Mouse (Mus musculus) forebrain, embryonic 16.5 days (tissue): ENCODE results near the gene Oaf. TPM values are rescaled to one million over a fixed set of nuclear protein-coding genes. Genes with fewer than 3 reads are reported as not detected.

Source experiments
- ATAC-seq: fragments of 200-750 bp; cut with Nextera tagmentation; 2 replicates; pipeline ENCODE4 v1.8.0; 2017; ENCODE audit warnings: mild to moderate bottlenecking, moderate library complexity
- H3K27ac ChIP-seq: fragments of 300-500 bp; sonication (generic); 2 replicates; pipeline ENCODE4 v1.5.1; 2014; ENCODE audit warnings: low read length, control low read depth
- H3K27me3 ChIP-seq: fragments of 300-500 bp; sonication (generic); replicated peaks from 2 replicates; pipeline ENCODE4 v1.6.1; 2014; ENCODE audit warnings: low read length; ENCODE audit not compliant: control insufficient read depth, insufficient read depth
- H3K36me3 ChIP-seq: fragments of 300-500 bp; sonication (generic); 2 replicates; pipeline ENCODE4 v1.6.1; 2014; ENCODE audit not compliant: control insufficient read depth, insufficient read depth
- H3K4me1 ChIP-seq: fragments of 300-500 bp; sonication (generic); replicated peaks from 2 replicates; pipeline ENCODE4 v1.6.1; 2014; ENCODE audit warnings: low read length; ENCODE audit not compliant: control insufficient read depth, insufficient read depth
- H3K4me2 ChIP-seq: fragments of 300-500 bp; sonication (generic); 2 replicates; pipeline ENCODE4 v1.6.1; 2014; ENCODE audit warnings: mild to moderate bottlenecking, low read length, control low read depth
- H3K4me3 ChIP-seq: fragments of 300-500 bp; sonication (generic); replicated peaks from 2 replicates; pipeline ENCODE4 v1.5.1; 2014; ENCODE audit warnings: mild to moderate bottlenecking, low read length, control low read depth
- H3K9ac ChIP-seq: fragments of 300-500 bp; sonication (generic); replicated peaks from 2 replicates; pipeline ENCODE4 v1.6.1; 2014; ENCODE audit warnings: low read depth, low read length, control low read depth
- H3K9me3 ChIP-seq: fragments of 300-500 bp; sonication (generic); 2 replicates; pipeline ENCODE4 v1.6.1; 2016; ENCODE audit warnings: low read length; ENCODE audit not compliant: control insufficient read depth
- WGBS: fragments of 180-500 bp; shearing (Covaris S2); extraction: QIAGEN DNeasy Blood & Tissue Kit; methylation state at CpG from one replicate; pipeline ENCODE4 v1.1.7; 2014; 5-methylcytosine and 5-hydroxymethylcytosine counted together
- polyA plus RNA-seq: library from polyadenylated mRNA; unstranded; fragments of >200 nt; fragmentation: Nextera tagmentation; extraction: Ambion mirVana; gene quantifications from 2 replicates; pipeline ENCODE4 v1.2.1, GENCODE M21; 2015

Gene Oaf
- polyA plus RNA-seq, 1 experiment from 2014 or later: 5.7 TPM

DNA sequence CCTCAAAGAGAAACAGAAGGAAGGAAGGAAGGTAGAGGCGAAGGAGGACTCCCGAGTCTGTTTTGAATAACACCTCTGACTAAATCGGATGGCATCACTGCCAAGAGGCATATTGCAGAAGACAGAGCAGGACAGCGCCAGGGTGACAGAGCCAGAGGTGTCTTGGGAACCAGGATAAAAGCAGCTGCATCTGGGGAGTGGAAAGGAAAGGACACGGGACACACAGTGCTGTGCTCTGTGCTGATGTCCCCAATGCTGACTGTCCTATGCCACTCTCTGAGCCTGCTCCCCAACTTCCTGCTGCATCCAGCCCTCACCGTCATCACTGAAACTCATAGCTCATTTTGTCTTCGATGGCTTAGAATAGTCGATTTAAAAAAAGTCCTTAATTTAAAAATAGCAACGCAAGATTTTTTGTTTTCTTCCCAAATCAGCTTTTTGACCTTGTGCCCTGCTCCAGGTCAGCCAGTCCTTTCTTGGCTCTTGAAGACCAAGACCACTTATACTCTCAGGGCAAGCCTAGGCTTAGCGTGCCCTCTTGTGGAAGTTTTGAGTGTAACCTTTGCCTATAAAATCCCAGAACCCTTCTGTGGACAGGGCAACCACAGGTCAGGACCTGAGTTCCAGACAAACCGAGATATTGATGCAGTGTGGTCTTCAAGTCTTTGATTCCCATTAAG is 28.8 kb downstream of the Oaf start:
- H3K27ac ChIP-seq: no peak overlapping the region
- no peak overlapping the region for H3K4me3 ChIP-seq
- H3K9ac ChIP-seq: no peak overlapping the region
- no peak overlapping the region for H3K4me2 ChIP-seq
- peaks cover 6% of the 10 kb centered on the region for H3K27me3 ChIP-seq
- no peak for ATAC-seq
- H3K9me3 ChIP-seq: no peaks in the 10 kb centered on the region
- no peaks in the 10 kb centered on the region for H3K36me3 ChIP-seq
- 30% methylated on average over 11 of the region's 11 CpGs for WGBS
- peaks cover 15% of the 10 kb centered on the region for H3K4me1 ChIP-seq

DNA sequence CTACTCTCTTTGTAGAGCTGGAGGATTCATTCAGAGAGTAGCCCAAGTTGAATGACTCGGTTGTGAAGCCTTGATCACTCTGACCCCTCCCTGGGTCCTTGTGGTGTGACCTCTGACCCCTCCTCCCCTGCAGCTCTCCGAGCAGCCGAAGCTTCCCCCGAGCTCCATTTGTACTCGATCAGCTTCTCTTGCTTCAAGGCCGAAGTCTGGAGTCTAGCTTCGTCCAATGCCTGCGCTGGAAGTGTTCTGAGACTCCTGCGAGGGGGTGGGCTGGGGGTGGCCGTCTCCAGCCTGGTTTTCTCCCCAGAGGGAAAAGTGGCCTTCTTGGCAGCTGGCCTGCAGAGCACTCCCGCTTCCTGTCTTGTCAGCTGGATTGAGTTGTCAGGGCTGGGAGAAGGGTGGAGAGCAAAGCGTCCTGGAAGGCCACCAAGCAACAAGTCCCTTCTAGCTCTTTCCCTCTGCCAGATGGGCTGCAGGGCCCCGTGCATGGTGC is 29.5 kb downstream of the Oaf start, which contains the start of gene Pou2f3:
TSS of gene Pou2f3 (minus strand) at position 180 of the 493 bp plus-strand sequence.
- whole genome bisulfite sequencing: 4% methylated on average over 13 of the region's 13 CpGs
- no peak within 1 kb of the TSS for H3K4me3 ChIP-seq
- no peak within 1 kb of the TSS for H3K9ac ChIP-seq
- H3K9me3 ChIP-seq: no peaks in the 10 kb centered on the region
- H3K27me3 ChIP-seq: peaks cover 13% of the 10 kb centered on the region
- no peak for ATAC-seq
- no peak within 1 kb of the TSS for H3K27ac ChIP-seq
- no peak within 1 kb of the TSS for H3K4me2 ChIP-seq
- no peaks in the 10 kb centered on the region for H3K36me3 ChIP-seq
- H3K4me1 ChIP-seq: peaks cover 22% of the 10 kb centered on the region

DNA sequence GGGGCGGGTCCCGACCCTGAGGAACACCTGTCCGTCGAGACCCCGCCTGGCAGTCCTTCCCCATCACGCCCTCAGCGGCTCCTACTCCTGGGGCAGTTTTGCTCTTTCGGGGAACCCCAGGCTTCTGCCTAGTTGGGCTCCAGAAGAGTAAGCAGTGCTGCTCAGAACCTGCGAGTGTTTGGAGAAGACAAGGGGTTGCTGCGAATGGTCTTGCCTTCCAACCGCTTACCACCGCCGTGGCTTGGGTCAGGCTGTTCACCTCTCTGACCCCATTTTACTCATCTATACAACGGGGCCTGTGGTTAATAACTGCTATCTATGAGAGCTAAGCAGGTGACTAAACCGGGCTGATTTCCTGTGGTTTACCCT is 33.7 kb downstream of the Oaf start:
- Histone ChIP-seq H3K27me3 (peaks cover 22% of the 10 kb centered on the region), H3K36me3 (no peaks in the 10 kb centered on the region), H3K27ac (no peak overlapping the region), H3K4me2 (peak overlapping the region; percentile 50), H3K9ac (peak overlapping the region; percentile 29; the same call in 1 of the 2 replicates), H3K4me3 (peak overlapping the region; percentile 28), H3K4me1 (peaks cover 22% of the 10 kb centered on the region), H3K9me3 (no peaks in the 10 kb centered on the region)
- ATAC-seq: no peak
- 2% methylated on average over 15 of the region's 15 CpGs for WGBS

DNA sequence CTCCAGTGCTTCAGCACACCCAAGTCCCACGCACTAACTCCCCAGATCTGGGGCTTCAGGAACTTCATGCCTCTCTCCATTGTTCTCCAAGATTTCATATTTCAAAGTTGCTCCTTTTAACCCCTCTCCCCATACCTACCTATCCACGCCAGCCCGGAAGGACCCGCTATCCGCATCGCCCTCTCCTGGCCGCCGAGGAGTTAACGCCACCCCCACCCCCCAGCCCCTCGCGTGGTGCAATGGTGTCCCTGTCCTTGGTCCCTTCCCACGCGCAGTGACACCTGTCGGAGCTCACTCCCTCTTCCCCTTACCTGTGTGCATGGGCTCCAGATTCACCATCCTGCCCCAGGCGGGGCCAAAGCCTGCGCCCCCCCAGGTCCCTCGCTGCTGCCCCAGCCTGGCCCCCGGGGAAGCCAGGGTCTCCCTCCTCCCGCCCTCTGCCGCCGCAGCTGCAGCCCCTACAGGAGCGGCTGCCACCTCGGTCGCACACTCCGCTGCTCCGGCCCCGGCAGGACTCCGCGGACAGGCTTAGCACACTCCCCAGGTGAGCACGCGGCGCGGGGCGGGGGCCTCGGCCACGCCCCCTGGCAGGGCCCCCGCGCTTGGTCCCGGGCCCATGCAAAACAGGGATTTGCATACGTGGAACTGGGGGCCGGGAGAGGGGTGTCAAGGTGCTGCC is 34.2 kb downstream of the Oaf start:
- no peak for ATAC-seq
- peak overlapping the region; percentile 50 for H3K4me2 ChIP-seq
- peak overlapping the region; percentile 28 for H3K4me3 ChIP-seq
- no peak overlapping the region for H3K27ac ChIP-seq
- no peaks in the 10 kb centered on the region for H3K9me3 ChIP-seq
- WGBS: 2% methylated on average over 41 of the region's 41 CpGs
- no peaks in the 10 kb centered on the region for H3K36me3 ChIP-seq
- peak overlapping the region; percentile 29; the same call in 1 of the 2 replicates for H3K9ac ChIP-seq
- peaks cover 19% of the 10 kb centered on the region for H3K4me1 ChIP-seq
- H3K27me3 ChIP-seq: peaks cover 22% of the 10 kb centered on the region

DNA sequence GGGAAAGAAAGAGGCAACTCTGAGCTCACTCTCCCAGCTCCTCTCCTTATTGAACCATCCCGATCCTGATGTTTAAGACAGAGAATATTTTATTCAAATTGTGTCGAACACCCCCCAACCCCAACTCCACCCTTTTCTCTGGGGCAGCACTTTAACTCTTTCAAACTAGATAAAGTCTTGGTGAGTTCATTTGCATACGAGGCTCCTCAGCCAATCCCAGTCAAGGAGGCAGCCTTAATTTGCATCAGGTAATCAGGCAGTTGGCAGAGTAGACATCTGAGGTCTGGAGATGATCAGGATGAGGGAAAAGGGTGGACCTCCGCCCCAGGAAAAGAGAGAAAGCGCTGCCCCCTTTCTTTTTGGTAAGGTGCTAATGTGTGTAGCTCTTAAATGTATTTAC is 39.5 kb downstream of the Oaf start:
- Histone ChIP-seq H3K27ac (no peak overlapping the region), H3K4me2 (no peak overlapping the region), H3K4me3 (no peak overlapping the region), H3K4me1 (no peaks in the 10 kb centered on the region; the same call in 1 of the 2 replicates), H3K27me3 (peaks cover 9% of the 10 kb centered on the region), H3K9ac (no peak overlapping the region), H3K9me3 (no peaks in the 10 kb centered on the region), H3K36me3 (no peaks in the 10 kb centered on the region)
- no peak for ATAC-seq
- 7% methylated on average over 5 of the region's 5 CpGs for WGBS

GRCm38 (mm10) chr9:43194001-43194400 is 45.7 kb downstream of the Oaf start:
- H3K4me1 ChIP-seq: peaks cover 5% of the 10 kb centered on the region
- no peaks in the 10 kb centered on the region; the same call in 1 of the 2 replicates for H3K27me3 ChIP-seq
- no peak overlapping the region for H3K4me2 ChIP-seq
- no peaks in the 10 kb centered on the region for H3K36me3 ChIP-seq
- H3K9me3 ChIP-seq: no peaks in the 10 kb centered on the region
- no peak for ATAC-seq
- H3K9ac ChIP-seq: no peak overlapping the region
- H3K27ac ChIP-seq: no peak overlapping the region
- H3K4me3 ChIP-seq: no peak overlapping the region
- WGBS: 15% methylated on average over 9 of the region's 9 CpGs

DNA sequence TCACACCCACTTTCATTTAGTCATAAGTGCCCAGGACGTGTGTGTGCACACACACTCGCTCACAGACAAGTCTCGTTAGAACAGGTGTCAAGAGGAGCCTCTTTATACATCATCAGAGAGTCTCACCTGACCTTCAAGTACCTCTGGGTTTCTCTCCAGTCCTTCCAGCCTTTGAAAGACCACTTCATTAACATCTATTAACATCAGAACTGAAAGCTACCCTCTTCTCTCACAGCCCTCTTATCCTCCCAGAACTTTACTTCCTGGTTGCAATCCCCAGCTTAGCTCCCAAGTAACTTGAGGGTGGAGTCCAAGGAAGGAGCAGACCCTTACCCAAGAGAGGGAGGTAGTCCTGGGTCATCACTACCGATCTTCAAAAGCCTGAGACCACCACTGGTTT is 48.1 kb downstream of the Oaf start:
- H3K4me2 ChIP-seq: no peak overlapping the region
- no peaks in the 10 kb centered on the region for H3K9me3 ChIP-seq
- peaks cover 13% of the 10 kb centered on the region for H3K4me1 ChIP-seq
- H3K27ac ChIP-seq: no peak overlapping the region
- no peaks in the 10 kb centered on the region for H3K36me3 ChIP-seq
- H3K4me3 ChIP-seq: no peak overlapping the region
- ATAC-seq: no peak
- no peaks in the 10 kb centered on the region for H3K27me3 ChIP-seq
- no peak overlapping the region for H3K9ac ChIP-seq
- 57% methylated on average over 4 of the region's 4 CpGs for WGBS

- no peak overlapping the region for H3K9ac ChIP-seq
- no peak for ATAC-seq
- no peak overlapping the region for H3K4me2 ChIP-seq
- no peaks in the 10 kb centered on the region for H3K27me3 ChIP-seq
- peaks cover 13% of the 10 kb centered on the region for H3K4me1 ChIP-seq
- H3K4me3 ChIP-seq: no peak overlapping the region
- no peak overlapping the region for H3K27ac ChIP-seq
- WGBS: 59% methylated on average over 3 of the region's 3 CpGs
- no peaks in the 10 kb centered on the region for H3K36me3 ChIP-seq
- no peaks in the 10 kb centered on the region for H3K9me3 ChIP-seq
These were observed 50.7 kb downstream of the Oaf start for GRCm38 (mm10) chr9:43189021-43189356.

- Histone ChIP-seq H3K27me3 (no peaks in the 10 kb centered on the region), H3K4me3 (no peak overlapping the region), H3K36me3 (no peaks in the 10 kb centered on the region), H3K4me2 (no peak overlapping the region), H3K4me1 (peaks cover 13% of the 10 kb centered on the region), H3K9ac (no peak overlapping the region), H3K27ac (no peak overlapping the region), H3K9me3 (no peaks in the 10 kb centered on the region)
- ATAC-seq: peak; percentile 49; the same call in 1 of the 2 replicates
- WGBS: 57% methylated on average over 12 of the region's 12 CpGs
These were observed 51.2 kb downstream of the Oaf start for GRCm38 (mm10) chr9:43188309-43189020.
